18 mouse cellular contexts compared by ENCODE assay signal in genomic region chr5:53494536-53495159, GRCm38 (mm10). TPM values are rescaled to one million over a fixed set of nuclear protein-coding genes. Genes with fewer than 3 reads are reported as not detected.
A peak's percentile ranks its signal among the peaks of the same experiment; 100 is the strongest.
DNase-seq lines count a peak whose midpoint lies in the region; ATAC-seq and TF ChIP-seq lines count a peak whose summit lies in the region.
"Had no signal": no experiment of that assay in that cellular context is flagged by ENCODE, and none has a peak within 500 bp of the region (broad histone marks: within the 10 kb centered on the region; RNA-seq: fewer than 3 reads in every experiment).

No protein-coding gene starts in this region.

- H3K27ac ChIP-seq in embryonic fibroblast, embryonic 13.5 days (ENCODE audit: insufficient read depth, low read length), result peak overlapping the region; percentile 53; the same call in 1 of the 2 replicates
- H3K27ac ChIP-seq in heart, embryonic 11.5 days (ENCODE audit: low read depth, low read length), result no peak overlapping the region
- H3K27ac ChIP-seq: heart, embryonic 13.5 days; hindbrain, embryonic 13.5 days; liver, embryonic 12.5 days had no signal

- peak; percentile 34 for DNase-seq in retina, postnatal 1 day
- no peak for DNase-seq in retina, embryonic 14.5 days (ENCODE audit: low spot score)
- DNase-seq in left cerebral cortex, postnatal 25 days (ENCODE audit: low spot score in 2 of 2), result peak; percentile 42 to 89
- DNase-seq in yolk sac, embryonic 10.5 days (ENCODE audit: low spot score), result no peak
- DNase-seq in layer of hippocampus, postnatal 36 days, result no peak
- DNase-seq: adrenal gland, postnatal 10 days; gastrocnemius, postnatal 14 days; kidney, postnatal 25 days; spleen, adult 18-20 months; thymus, postnatal 36 days had no signal

- H3K36me3 ChIP-seq in heart, embryonic 11.5 days (ENCODE audit: control insufficient read depth, insufficient read depth, low read length), result no peaks in the 10 kb centered on the region
- H3K36me3 ChIP-seq: heart, embryonic 13.5 days; hindbrain, embryonic 13.5 days; liver, embryonic 12.5 days had no signal

- H3K27me3 ChIP-seq in heart, embryonic 11.5 days (ENCODE audit: control insufficient read depth, insufficient read depth, low read length), result no peaks in the 10 kb centered on the region
- H3K27me3 ChIP-seq: hindbrain, embryonic 13.5 days; liver, embryonic 12.5 days; megakaryocyte, embryonic 14.5 days had no signal

- WGBS in heart, embryonic 11.5 days (ENCODE audit: insufficient replicate concordance), result 82% methylated on average over 17 of the region's 17 CpGs

- H3K9me3 ChIP-seq in heart, embryonic 11.5 days (replicated peaks; ENCODE audit: control insufficient read depth, low read length), result no peaks in the 10 kb centered on the region
- H3K9me3 ChIP-seq: heart, embryonic 13.5 days; hindbrain, embryonic 13.5 days; liver, embryonic 12.5 days; megakaryocyte, embryonic 14.5 days had no signal

- no peak for ATAC-seq in activated CD4-positive, CD25-positive, alpha-beta regulatory T cell, adult 4 months
- no peak for ATAC-seq in heart, embryonic 11.5 days (replicated peaks; ENCODE audit: insufficient number of reproducible peaks, low FRiP score, low TSS enrichment)
- ATAC-seq: intestine, embryonic 16.5 days; liver, embryonic 12.5 days had no signal

- intact Hi-C loops in left cerebral cortex, postnatal 25 days (cut with DNase I), result loop anchor here (5.0 kb wide), 1 partner anchor 127 kb away; no protein-coding TSS in a partner anchor

- H3K4me1 ChIP-seq in embryonic fibroblast, embryonic 13.5 days (ENCODE audit: control insufficient read depth, insufficient read depth, low read length), result peaks cover 9% of the 10 kb centered on the region; the same call in 1 of the 2 replicates
- H3K4me1 ChIP-seq in heart, embryonic 11.5 days (ENCODE audit: control insufficient read depth, insufficient read depth, low read length), result no peaks in the 10 kb centered on the region
- H3K4me1 ChIP-seq: liver, embryonic 12.5 days had no signal

- H3K4me3 ChIP-seq in embryonic fibroblast, embryonic 13.5 days (ENCODE audit: insufficient read depth, low read length), result no peak overlapping the region
- no peak overlapping the region for H3K4me3 ChIP-seq in heart, embryonic 11.5 days (ENCODE audit: low read depth, low read length)
- H3K4me3 ChIP-seq: heart, embryonic 13.5 days; hindbrain, embryonic 13.5 days; liver, embryonic 12.5 days; megakaryocyte, embryonic 14.5 days had no signal

- TF ChIP-seq CTCF in embryonic fibroblast, embryonic 13.5 days (IDR thresholded peaks at IDR 0.05; ENCODE audit: borderline replicate concordance, insufficient read depth, low read length), result no peak

- TF ChIP-seq POLR2A in embryonic fibroblast, embryonic 13.5 days (IDR thresholded peaks at IDR 0.05; ENCODE audit: low read depth, low read length), result no peak

- no peak overlapping the region for H3K4me2 ChIP-seq in heart, embryonic 11.5 days
- H3K4me2 ChIP-seq: heart, embryonic 13.5 days; hindbrain, embryonic 13.5 days; liver, embryonic 12.5 days had no signal

- H3K9ac ChIP-seq in heart, embryonic 11.5 days (ENCODE audit: low read depth, low read length), result no peak overlapping the region
- H3K9ac ChIP-seq: heart, embryonic 13.5 days; hindbrain, embryonic 13.5 days; liver, embryonic 12.5 days had no signal

RNA-seq across cellular contexts. Expression of gene Rbpj, which starts 28.7 kb away (rescaled TPM):
- polyA plus RNA-seq in embryonic fibroblast, embryonic 13.5 days (2011; ENCODE audit: insufficient read length, low read depth, missing spikeins), result 98.7 and 110 TPM in 2 replicates
- 10 to 100 TPM; 23.8 to 26.4 TPM for total RNA-seq in left cerebral cortex, postnatal 25 days (2021)
- polyA plus RNA-seq in activated CD4-positive, CD25-positive, alpha-beta regulatory T cell, adult 4 months (2017; shearing (Covaris generic)), result 10 to 100 TPM; 41.3 to 45.6 TPM
- 22.0 and 26.3 TPM in 2 replicates for polyA plus RNA-seq in heart, embryonic 11.5 days (2014; fragmentation: Nextera tagmentation; extraction: Ambion mirVana)
- total RNA-seq in layer of hippocampus, postnatal 36 days (2021), result 10 to 100 TPM; 21.4 to 27.7 TPM

Comparison
In these comparisons a context has a peak if more than half of its experiments do, and no peak if none do; other contexts are left out.
1. DNase-seq: peak in retina, postnatal 1 day (single experiment) and left cerebral cortex, postnatal 25 days (2 of 2); none in retina, embryonic 14.5 days (single experiment), yolk sac, embryonic 10.5 days (single experiment) and layer of hippocampus, postnatal 36 days (0 of 2).